Mouse (Mus musculus) limb, embryonic 15.5 days (tissue): ENCODE results near the gene Hhex. TPM values are rescaled to one million over a fixed set of nuclear protein-coding genes. Genes with fewer than 3 reads are reported as not detected.
A peak's percentile ranks its signal among the peaks of the same experiment; 100 is the strongest.

Experiments
- ATAC-seq: fragments of 200-750 bp; cut with Nextera tagmentation; 2 replicates; pipeline ENCODE4 v1.8.0; 2017; ENCODE audit warnings: low read depth, moderate TSS enrichment; ENCODE audit not compliant: insufficient number of reproducible peaks, low FRiP score, low TSS enrichment
- H3K27ac ChIP-seq: fragments of 300-500 bp; sonication (generic); 2 replicates; pipeline ENCODE4 v1.5.1; 2015; ENCODE audit warnings: moderate library complexity, mild to moderate bottlenecking, inconsistent platforms
- H3K27me3 ChIP-seq: fragments of 300-500 bp; sonication (generic); 2 replicates; pipeline ENCODE4 v1.6.1; 2015; ENCODE audit warnings: inconsistent platforms
- H3K36me3 ChIP-seq: fragments of 300-500 bp; sonication (generic); 2 replicates; pipeline ENCODE4 v1.6.1; 2015; ENCODE audit warnings: inconsistent platforms
- H3K4me1 ChIP-seq: fragments of 300-500 bp; sonication (generic); 2 replicates; pipeline ENCODE4 v1.6.1; 2015; ENCODE audit warnings: inconsistent platforms
- H3K4me2 ChIP-seq: fragments of 300-500 bp; sonication (generic); 2 replicates; pipeline ENCODE4 v1.6.1; 2015; ENCODE audit warnings: mild to moderate bottlenecking, inconsistent platforms
- H3K4me3 ChIP-seq: fragments of 300-500 bp; sonication (generic); 2 replicates; pipeline ENCODE4 v1.5.1; 2015; ENCODE audit warnings: mild to moderate bottlenecking, inconsistent platforms
- H3K9ac ChIP-seq: fragments of 300-500 bp; sonication (generic); 2 replicates; pipeline ENCODE4 v1.6.1; 2015; ENCODE audit warnings: inconsistent platforms
- H3K9me3 ChIP-seq: fragments of 300-500 bp; sonication (generic); 2 replicates; pipeline ENCODE4 v1.6.1; 2016; ENCODE audit warnings: inconsistent platforms
- WGBS: fragments of 180-500 bp; shearing (Covaris S2); methylation state at CpG from one replicate; pipeline ENCODE4 v1.1.7; 2015; 5-methylcytosine and 5-hydroxymethylcytosine counted together
- polyA plus RNA-seq: library from polyadenylated mRNA; unstranded; fragments of >200 nt; fragmentation: Nextera tagmentation; extraction: Ambion mirVana; gene quantifications from 2 replicates; pipeline ENCODE4 v1.2.1, GENCODE M21; 2015

The Hhex gene
- 11.2 and 12.7 TPM in 2 replicates for polyA plus RNA-seq

GRCm38 (mm10) chr19:37434263-37434951, at the start of gene Hhex:
TSS of gene Hhex (plus strand) at chr19:37434810.
- peak; percentile 67 for ATAC-seq
- under 1% methylated on average over 50 of the region's 79 CpGs for WGBS

GRCm38 (mm10) chr19:37386126-37386525, 48.5 kb upstream of the Hhex start:
- no peak overlapping the region for H3K4me3 ChIP-seq
- H3K4me2 ChIP-seq, result no peak overlapping the region
- H3K36me3 ChIP-seq, result peaks cover 18% of the 10 kb centered on the region
- no peaks in the 10 kb centered on the region for H3K27me3 ChIP-seq
- H3K9ac ChIP-seq, result no peak overlapping the region
- WGBS, result 83% methylated on average over 3 of the region's 3 CpGs
- ATAC-seq, result no peak
- H3K27ac ChIP-seq, result no peak overlapping the region
- no peaks in the 10 kb centered on the region for H3K4me1 ChIP-seq
- no peaks in the 10 kb centered on the region for H3K9me3 ChIP-seq

More at GRCm38 (mm10) chr19:37434263-37434951, at the start of gene Hhex:
- Histone ChIP-seq H3K4me1 (peaks cover 18% of the 10 kb centered on the region), H3K4me3 (peak within 1 kb of the TSS; percentile 51), H3K4me2 (peak within 1 kb of the TSS; percentile 81), H3K27ac (peak within 1 kb of the TSS; percentile 63; the same call in 1 of the 2 replicates), H3K27me3 (peaks cover 88% of the 10 kb centered on the region), H3K9ac (peak within 1 kb of the TSS; percentile 24; the same call in 1 of the 2 replicates), H3K9me3 (no peaks in the 10 kb centered on the region), H3K36me3 (no peaks in the 10 kb centered on the region)

- WGBS, result 98% methylated on average over 3 of the region's 3 CpGs
- H3K36me3 ChIP-seq, result peaks cover 43% of the 10 kb centered on the region
Measured at GRCm38 (mm10) chr19:37391869-37392268, 42.7 kb upstream of the Hhex start.

GRCm38 (mm10) chr19:37396279-37396678, 38.3 kb upstream of the Hhex start:
- Histone ChIP-seq H3K9me3 (no peaks in the 10 kb centered on the region), H3K36me3 (peaks cover 43% of the 10 kb centered on the region), H3K4me3 (no peak overlapping the region), H3K9ac (no peak overlapping the region), H3K27me3 (no peaks in the 10 kb centered on the region), H3K4me2 (no peak overlapping the region), H3K4me1 (no peaks in the 10 kb centered on the region), H3K27ac (no peak overlapping the region)
- no peak for ATAC-seq
- 96% methylated on average over 3 of the region's 3 CpGs for WGBS

More at GRCm38 (mm10) chr19:37391869-37392268, 42.7 kb upstream of the Hhex start:
- Histone ChIP-seq H3K4me1 (no peaks in the 10 kb centered on the region), H3K9ac (no peak overlapping the region), H3K27ac (no peak overlapping the region), H3K4me2 (no peak overlapping the region), H3K9me3 (no peaks in the 10 kb centered on the region), H3K4me3 (no peak overlapping the region), H3K27me3 (no peaks in the 10 kb centered on the region)
- ATAC-seq, result no peak

GRCm38 (mm10) chr19:37400936-37401335, 33.7 kb upstream of the Hhex start:
- no peaks in the 10 kb centered on the region for H3K27me3 ChIP-seq
- WGBS, result 78% methylated on average over 6 of the region's 6 CpGs
- no peaks in the 10 kb centered on the region for H3K9me3 ChIP-seq
- H3K4me3 ChIP-seq, result no peak overlapping the region
- no peaks in the 10 kb centered on the region for H3K4me1 ChIP-seq
- ATAC-seq, result no peak
- H3K4me2 ChIP-seq, result no peak overlapping the region
- H3K9ac ChIP-seq, result no peak overlapping the region
- H3K27ac ChIP-seq, result no peak overlapping the region
- H3K36me3 ChIP-seq, result peaks cover 45% of the 10 kb centered on the region

- no peak for ATAC-seq
- Histone ChIP-seq H3K36me3 (peaks cover 64% of the 10 kb centered on the region), H3K9ac (no peak overlapping the region)
Measured at GRCm38 (mm10) chr19:37418294-37418693, 16.3 kb upstream of the Hhex start.

GRCm38 (mm10) chr19:37419613-37420012, 15.0 kb upstream of the Hhex start:
- 42% methylated on average over 3 of the region's 3 CpGs for WGBS

More at GRCm38 (mm10) chr19:37418294-37418693, 16.3 kb upstream of the Hhex start:
- 83% methylated on average over 4 of the region's 4 CpGs for WGBS
- Histone ChIP-seq H3K4me2 (no peak overlapping the region), H3K9me3 (no peaks in the 10 kb centered on the region), H3K27ac (no peak overlapping the region), H3K4me1 (no peaks in the 10 kb centered on the region), H3K4me3 (no peak overlapping the region), H3K27me3 (no peaks in the 10 kb centered on the region)

GRCm38 (mm10) chr19:37428589-37428988, 6.0 kb upstream of the Hhex start:
- no peak for ATAC-seq
- Histone ChIP-seq H3K36me3 (peaks cover under 1% of the 10 kb centered on the region; the same call in 1 of the 2 replicates), H3K9me3 (no peaks in the 10 kb centered on the region), H3K4me1 (no peaks in the 10 kb centered on the region; the same call in 1 of the 2 replicates), H3K4me2 (no peak overlapping the region), H3K4me3 (no peak overlapping the region), H3K27me3 (peaks cover 41% of the 10 kb centered on the region), H3K27ac (no peak overlapping the region), H3K9ac (no peak overlapping the region)
- 59% methylated on average over 5 of the region's 5 CpGs for WGBS

More at GRCm38 (mm10) chr19:37419613-37420012, 15.0 kb upstream of the Hhex start:
- no peak overlapping the region for H3K9ac ChIP-seq
- no peaks in the 10 kb centered on the region for H3K4me1 ChIP-seq
- no peak for ATAC-seq
- no peaks in the 10 kb centered on the region for H3K9me3 ChIP-seq
- H3K36me3 ChIP-seq, result peaks cover 59% of the 10 kb centered on the region
- no peak overlapping the region for H3K4me3 ChIP-seq
- H3K27ac ChIP-seq, result no peak overlapping the region
- no peak overlapping the region for H3K4me2 ChIP-seq
- no peaks in the 10 kb centered on the region for H3K27me3 ChIP-seq

GRCm38 (mm10) chr19:37431139-37431756, 3.4 kb upstream of the Hhex start:
- Histone ChIP-seq H3K4me2 (no peak overlapping the region), H3K4me3 (no peak overlapping the region), H3K27ac (no peak overlapping the region), H3K27me3 (peaks cover 67% of the 10 kb centered on the region), H3K36me3 (no peaks in the 10 kb centered on the region), H3K4me1 (peaks cover 18% of the 10 kb centered on the region), H3K9ac (no peak overlapping the region), H3K9me3 (no peaks in the 10 kb centered on the region)
- WGBS, result 85% methylated on average over 11 of the region's 11 CpGs
- ATAC-seq, result no peak

GRCm38 (mm10) chr19:37432868-37433570, 1.6 kb upstream of the Hhex start:
- WGBS, result 12% methylated on average over 16 of the region's 16 CpGs
- no peak for ATAC-seq
- Histone ChIP-seq H3K9ac (no peak overlapping the region), H3K4me2 (no peak overlapping the region; the same call in 1 of the 2 replicates), H3K36me3 (no peaks in the 10 kb centered on the region), H3K4me1 (peaks cover 18% of the 10 kb centered on the region), H3K27me3 (peaks cover 83% of the 10 kb centered on the region), H3K4me3 (no peak overlapping the region), H3K27ac (no peak overlapping the region), H3K9me3 (no peaks in the 10 kb centered on the region)

GRCm38 (mm10) chr19:37433895-37434262, 731 bp upstream of the Hhex start:
- no peak overlapping the region for H3K9ac ChIP-seq
- peak overlapping the region; percentile 51 for H3K4me3 ChIP-seq
- no peak overlapping the region for H3K27ac ChIP-seq
- H3K36me3 ChIP-seq, result no peaks in the 10 kb centered on the region
- H3K27me3 ChIP-seq, result peaks cover 82% of the 10 kb centered on the region
- no peak for ATAC-seq
- peaks cover 18% of the 10 kb centered on the region for H3K4me1 ChIP-seq
- under 1% methylated on average over 14 of the region's 14 CpGs for WGBS
- H3K4me2 ChIP-seq, result peak overlapping the region; percentile 81
- no peaks in the 10 kb centered on the region for H3K9me3 ChIP-seq
